Mouse (Mus musculus) forebrain, postnatal 0 days (tissue): Measurements from ENCODE around the gene Atp1b1. TPM values are rescaled to one million over a fixed set of nuclear protein-coding genes. Genes with fewer than 3 reads are reported as not detected.

ENCODE experiments used
- ATAC-seq: fragments of 200-750 bp; cut with Nextera tagmentation; 2 replicates; pipeline ENCODE4 v1.8.0; 2017; ENCODE audit warnings: mild to moderate bottlenecking, moderate library complexity
- DNase-seq: peaks from one replicate; pipeline ENCODE4 v3.0.0-alpha.2; 2015
- H3K27ac ChIP-seq: fragments of 300-500 bp; sonication (generic); 2 replicates; pipeline ENCODE4 v1.5.1; 2014; ENCODE audit warnings: low read depth, mild to moderate bottlenecking, antibody characterized with exemption, low read length, moderate library complexity, mixed read lengths
- H3K27me3 ChIP-seq: fragments of 300-500 bp; sonication (generic); 2 replicates; pipeline ENCODE4 v1.6.1; 2014; ENCODE audit warnings: mild to moderate bottlenecking, low read length, mixed read lengths; ENCODE audit not compliant: insufficient read depth
- H3K36me3 ChIP-seq: fragments of 300-500 bp; sonication (generic); 2 replicates; pipeline ENCODE4 v1.6.1; 2014; ENCODE audit warnings: mild to moderate bottlenecking, moderate library complexity; ENCODE audit not compliant: insufficient read depth
- H3K4me1 ChIP-seq: fragments of 300-500 bp; sonication (generic); 2 replicates; pipeline ENCODE4 v1.6.1; 2014; ENCODE audit warnings: antibody characterized with exemption; ENCODE audit not compliant: insufficient read depth
- H3K4me2 ChIP-seq: fragments of 300-500 bp; sonication (generic); 2 replicates; pipeline ENCODE4 v1.6.1; 2014; ENCODE audit warnings: low read depth, mild to moderate bottlenecking, moderate library complexity
- H3K4me3 ChIP-seq: fragments of 300-500 bp; sonication (generic); 2 replicates; pipeline ENCODE4 v1.5.1; 2014; ENCODE audit warnings: low read depth, low read length, mixed read lengths
- H3K9ac ChIP-seq: fragments of 300-500 bp; sonication (generic); 2 replicates; pipeline ENCODE4 v1.6.1; 2014; ENCODE audit warnings: mild to moderate bottlenecking
- H3K9me3 ChIP-seq: fragments of 300-500 bp; sonication (generic); 2 replicates; pipeline ENCODE4 v1.6.1; 2016; ENCODE audit warnings: low read length
- CTCF ChIP-seq: sonication (generic); IDR thresholded peaks from 2 replicates; pipeline ENCODE4 v1.5.1; 2016; ENCODE audit warnings: antibody characterized with exemption, control low read depth, low read depth
- WGBS: fragments of 180-500 bp; shearing (Covaris S2); extraction: QIAGEN DNeasy Blood & Tissue Kit; methylation state at CpG from one replicate; pipeline ENCODE4 v1.1.7; 2014; 5-methylcytosine and 5-hydroxymethylcytosine counted together
- polyA plus RNA-seq: library from polyadenylated mRNA; unstranded; fragments of >200 nt; fragmentation: Nextera tagmentation; extraction: Ambion mirVana; gene quantifications from 2 replicates; pipeline ENCODE4 v1.2.1, GENCODE M21; 2015
- total RNA-seq: library from RNA; depleted of rRNA; stranded (reverse); fragments of >200 nt; gene quantifications from 2 replicates; pipeline ENCODE4 v1.2.3, GENCODE M21; 2014; rRNA removed

The Atp1b1 gene
- total RNA-seq (200 and 226 TPM in 2 replicates), polyA plus RNA-seq (313 and 432 TPM in 2 replicates)

- peak within 1 kb of the TSS; percentile 97 for H3K27ac ChIP-seq
- WGBS = 0% methylated on average over 32 of the region's 35 CpGs
- DNase-seq = peak; percentile 97
- no peaks in the 10 kb centered on the region for H3K9me3 ChIP-seq
- peak; percentile 93 for ATAC-seq
- H3K27me3 ChIP-seq = no peaks in the 10 kb centered on the region
- peaks cover 3% of the 10 kb centered on the region for H3K36me3 ChIP-seq
- peak within 1 kb of the TSS; percentile 71 for H3K4me2 ChIP-seq
- TF ChIP-seq CTCF = peak; percentile 48
- peak within 1 kb of the TSS; percentile 97 for H3K9ac ChIP-seq
- H3K4me3 ChIP-seq = peak within 1 kb of the TSS; percentile 81
- H3K4me1 ChIP-seq = peaks cover 19% of the 10 kb centered on the region
Measured at GRCm38 (mm10) chr1:164458245-164458613, at the start of gene Atp1b1. TSS of gene Atp1b1 (minus strand) at chr1:164458355.

DNA sequence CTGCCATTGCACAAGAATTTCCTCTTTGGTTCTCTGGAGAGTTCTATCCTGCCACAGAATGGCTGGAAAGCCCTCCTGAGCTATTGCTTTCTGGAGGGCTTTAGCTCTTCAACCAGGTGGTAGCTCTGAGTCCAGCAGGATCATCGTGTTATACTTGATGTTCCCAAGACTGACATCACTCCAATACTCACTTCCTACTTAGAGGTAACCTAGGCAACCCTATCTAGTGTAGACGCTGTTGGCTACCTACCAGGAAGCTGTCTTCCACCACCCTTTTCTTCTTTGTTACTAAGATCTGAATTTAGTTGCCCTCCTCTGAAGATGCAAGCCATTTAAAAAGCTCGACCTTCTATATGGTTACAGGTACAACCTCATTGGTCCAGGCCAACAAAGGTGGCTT, 46.9 kb upstream of the Atp1b1 start:
- no peaks in the 10 kb centered on the region for H3K9me3 ChIP-seq
- H3K27me3 ChIP-seq = no peaks in the 10 kb centered on the region
- DNase-seq = peak; percentile 10
- no peaks in the 10 kb centered on the region for H3K4me1 ChIP-seq
- no peak overlapping the region for H3K4me2 ChIP-seq
- no peak overlapping the region for H3K27ac ChIP-seq
- no peak overlapping the region for H3K9ac ChIP-seq
- no peaks in the 10 kb centered on the region for H3K36me3 ChIP-seq
- H3K4me3 ChIP-seq = no peak overlapping the region
- WGBS = 81% methylated on average over 3 of the region's 3 CpGs
- no peak for TF ChIP-seq CTCF
- ATAC-seq = no peak

- Histone ChIP-seq H3K9me3 (no peaks in the 10 kb centered on the region), H3K27ac (no peak overlapping the region), H3K36me3 (no peaks in the 10 kb centered on the region), H3K4me1 (no peaks in the 10 kb centered on the region), H3K9ac (no peak overlapping the region), H3K4me2 (no peak overlapping the region), H3K27me3 (no peaks in the 10 kb centered on the region), H3K4me3 (no peak overlapping the region)
- ATAC-seq = no peak
- no peak for TF ChIP-seq CTCF
- 49% methylated on average over 8 of the region's 8 CpGs for WGBS
- no peak for DNase-seq
Measured at GRCm38 (mm10) chr1:164503140-164503730, 45.1 kb upstream of the Atp1b1 start.

GRCm38 (mm10) chr1:164502231-164502630, 44.1 kb upstream of the Atp1b1 start:
- Histone ChIP-seq H3K27ac (no peak overlapping the region), H3K4me2 (no peak overlapping the region), H3K9ac (no peak overlapping the region), H3K4me1 (no peaks in the 10 kb centered on the region), H3K9me3 (no peaks in the 10 kb centered on the region), H3K4me3 (no peak overlapping the region), H3K27me3 (no peaks in the 10 kb centered on the region), H3K36me3 (no peaks in the 10 kb centered on the region)
- ATAC-seq = no peak
- TF ChIP-seq CTCF = no peak
- WGBS = 70% methylated on average over 7 of the region's 7 CpGs
- DNase-seq = no peak

- Histone ChIP-seq H3K4me1 (no peaks in the 10 kb centered on the region), H3K4me3 (no peak overlapping the region), H3K27me3 (no peaks in the 10 kb centered on the region), H3K36me3 (no peaks in the 10 kb centered on the region), H3K4me2 (no peak overlapping the region), H3K27ac (no peak overlapping the region), H3K9ac (no peak overlapping the region), H3K9me3 (no peaks in the 10 kb centered on the region)
- no peak for TF ChIP-seq CTCF
- ATAC-seq (no peak), DNase-seq (no peak)
- 69% methylated on average over 8 of the region's 8 CpGs for WGBS
Measured at GRCm38 (mm10) chr1:164494741-164495512, 36.8 kb upstream of the Atp1b1 start.

GRCm38 (mm10) chr1:164494215-164494614, 36.1 kb upstream of the Atp1b1 start:
- H3K36me3 ChIP-seq = no peaks in the 10 kb centered on the region
- WGBS = 74% methylated on average over 4 of the region's 4 CpGs
- no peak overlapping the region for H3K9ac ChIP-seq
- no peaks in the 10 kb centered on the region for H3K9me3 ChIP-seq
- no peaks in the 10 kb centered on the region for H3K4me1 ChIP-seq
- DNase-seq (no peak), ATAC-seq (no peak)
- H3K4me2 ChIP-seq = no peak overlapping the region
- H3K27me3 ChIP-seq = no peaks in the 10 kb centered on the region
- H3K4me3 ChIP-seq = no peak overlapping the region
- no peak for TF ChIP-seq CTCF
- no peak overlapping the region for H3K27ac ChIP-seq

DNA sequence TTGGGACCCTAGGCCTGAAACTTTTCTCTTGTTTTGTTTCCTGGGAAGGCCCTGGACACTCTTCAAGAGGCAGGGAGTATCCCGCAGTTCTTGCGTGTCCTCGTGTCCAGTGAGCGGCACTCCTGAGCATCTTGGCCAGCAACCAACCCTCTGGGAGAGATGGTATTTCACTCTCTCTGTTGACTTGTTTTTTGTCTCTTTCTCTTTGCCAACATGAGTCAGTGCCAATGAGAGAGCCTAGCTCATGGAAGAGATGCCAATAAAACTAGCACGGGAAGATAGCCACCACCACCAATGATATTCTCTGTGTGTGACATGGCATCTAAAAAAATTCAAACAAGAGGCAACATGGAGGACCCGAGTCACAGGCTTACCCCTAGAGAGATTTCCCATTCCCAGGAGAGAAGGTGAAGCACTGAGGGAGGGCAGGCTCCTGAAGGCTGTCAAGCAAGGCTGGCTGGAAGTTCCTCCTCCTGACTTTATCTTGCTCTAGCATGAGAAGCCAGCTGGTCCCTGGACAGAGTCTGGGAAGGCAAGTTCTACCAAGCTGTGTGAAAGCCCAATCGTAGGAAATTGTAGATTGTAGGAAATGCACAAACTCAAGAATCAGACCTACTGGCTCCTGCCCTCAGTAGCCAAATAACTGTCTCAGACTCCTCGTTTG, 35.0 kb upstream of the Atp1b1 start:
- 64% methylated on average over 8 of the region's 8 CpGs for WGBS
- Histone ChIP-seq H3K27ac (no peak overlapping the region), H3K27me3 (no peaks in the 10 kb centered on the region), H3K4me1 (no peaks in the 10 kb centered on the region), H3K9ac (no peak overlapping the region), H3K4me2 (no peak overlapping the region), H3K4me3 (no peak overlapping the region), H3K9me3 (no peaks in the 10 kb centered on the region), H3K36me3 (no peaks in the 10 kb centered on the region)
- ATAC-seq (no peak), DNase-seq (peak; percentile 36)
- no peak for TF ChIP-seq CTCF
